Mouse (Mus musculus): ENCODE measurements at regions not wholly inside any gene's neighbourhood (a gene's known extent, or its start where the extent isn't known, plus 50 kb on each side); places are given as distances from the start of the nearest gene placed in this dataset.
"Not testable (repeated sequence)": the region's sequence is repeated elsewhere in the genome, so short reads cannot be mapped to it uniquely, and the experiment has no call there.

GRCm38 (mm10) chr13:44500896-44501295, 228.4 kb upstream of the Jarid2 start:
- not testable (repeated sequence) for TF ChIP-seq CTCF (IDR thresholded peaks at IDR 0.05; ENCODE audit: insufficient read depth, low read length); POLR2A (IDR thresholded peaks at IDR 0.05; ENCODE audit: borderline replicate concordance, extremely low read depth, low read depth, low read length)

Measured in lung, adult 2 months (tissue).